Mouse (Mus musculus) frontal cortex, adult (tissue): ENCODE results near the gene Elf4.

Source experiments
- ATAC-seq: cut with Nextera tagmentation; 2 replicates; pipeline ENCODE4 v1.9.2; 2017; ENCODE audit warnings: mild to moderate bottlenecking, moderate library complexity, mixed read lengths; ENCODE audit not compliant: low TSS enrichment

Elf4 gene

DNA sequence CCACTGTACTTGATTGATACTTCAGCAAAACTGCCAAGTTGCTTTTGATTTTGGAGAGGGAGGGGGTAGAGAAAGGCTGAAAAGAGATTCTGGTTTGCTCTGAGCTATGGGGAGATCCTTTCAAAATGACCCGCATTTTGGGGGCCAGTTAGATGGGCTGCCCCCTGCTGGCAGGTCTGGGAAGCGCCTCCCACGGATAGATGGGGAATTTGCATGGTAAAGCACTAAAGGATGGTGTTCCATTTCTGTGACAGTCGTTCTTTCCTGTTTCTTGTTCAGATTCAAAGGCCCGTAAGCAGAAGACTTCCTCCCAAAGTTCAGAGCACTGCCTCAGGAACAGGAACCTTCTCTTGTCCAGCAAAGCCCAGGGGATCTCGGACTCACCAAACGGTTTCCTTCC, 79.3 kb downstream of the Elf4 start:
- peak; percentile 20; the same call in 1 of the 2 replicates for ATAC-seq

DNA sequence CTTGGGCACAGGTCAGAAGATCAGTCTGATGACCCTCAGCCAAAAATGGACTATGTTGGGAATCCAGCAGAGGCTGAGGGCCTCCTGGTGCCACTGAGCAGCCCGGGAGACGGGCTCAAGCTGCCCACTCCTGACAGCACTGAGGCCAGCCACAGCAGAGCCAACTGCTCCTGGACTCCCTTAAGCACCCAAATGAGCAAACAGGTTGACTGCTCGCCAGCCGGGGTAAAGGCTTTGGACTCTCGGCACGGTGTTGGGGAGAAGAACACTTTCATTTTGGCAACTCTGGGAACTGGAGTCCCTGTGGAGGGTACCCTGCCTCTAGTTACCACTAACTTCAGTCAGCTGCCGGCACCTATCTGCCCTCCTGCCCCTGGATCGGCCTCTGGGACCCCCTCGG, 95.1 kb downstream of the Elf4 start:
- no peak for ATAC-seq

DNA sequence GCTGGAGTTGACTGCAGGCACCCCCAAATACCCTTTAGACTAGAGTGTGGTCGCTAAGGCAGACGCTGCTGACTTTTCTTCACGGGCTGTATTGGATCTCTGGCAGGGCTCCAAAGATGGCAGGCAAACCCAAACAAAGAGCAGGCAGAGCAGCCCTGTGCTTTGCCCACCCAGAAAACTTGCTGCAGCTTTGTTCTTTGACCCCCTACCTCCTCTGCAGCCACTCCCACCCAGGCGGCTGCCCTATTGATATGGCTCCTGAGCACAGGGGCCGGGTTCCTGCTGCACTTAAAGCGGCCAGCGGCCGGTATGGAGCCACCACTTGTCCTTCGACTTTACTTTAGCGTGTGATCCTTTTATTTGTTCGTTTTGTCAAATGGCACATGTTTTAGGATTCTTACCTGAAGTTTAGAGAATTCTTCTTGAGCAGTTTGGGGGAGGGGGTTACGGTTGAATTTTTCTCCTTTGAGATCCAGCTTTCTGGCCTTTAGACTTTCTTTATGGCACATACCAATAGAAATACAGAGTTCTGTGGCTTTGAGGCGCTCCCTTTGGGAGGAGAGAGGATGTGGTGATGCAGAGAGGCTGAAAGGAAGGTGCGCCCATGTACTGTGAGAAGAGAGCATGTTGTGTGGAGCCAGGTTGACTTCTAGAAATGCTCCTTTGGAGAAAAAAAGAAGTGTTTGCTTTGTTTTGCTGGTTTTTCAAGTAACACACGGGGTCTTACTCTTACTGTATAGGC, 96.9 kb downstream of the Elf4 start:
- no peak for ATAC-seq
